Mouse (Mus musculus): Measurements from ENCODE around the gene Cct4. TPM values are rescaled to one million over a fixed set of nuclear protein-coding genes. Genes with fewer than 3 reads are reported as not detected.

Gene Cct4
- polyA plus RNA-seq, 1 experiment from 2014 or later, result 288 TPM

GRCm38 (mm10) chr11:22978711-22979110 lies 11.6 kb upstream of the Cct4 start:
- no peak overlapping the region for H3K9ac ChIP-seq (replicated peaks; ENCODE audit: low read depth, low read length)
- 49% methylated on average over 1 of the region's 1 CpGs for WGBS
- H3K4me3 ChIP-seq (ENCODE audit: low read depth, low read length), result no peak overlapping the region
- H3K27ac ChIP-seq (ENCODE audit: low read length), result no peak overlapping the region
- peaks cover 5% of the 10 kb centered on the region; the same call in 1 of the 2 replicates for H3K36me3 ChIP-seq (ENCODE audit: control insufficient read depth, insufficient read depth, low read length)
- no peaks in the 10 kb centered on the region for H3K9me3 ChIP-seq (ENCODE audit: control insufficient read depth, low read depth, low read length)
- peaks cover 9% of the 10 kb centered on the region; the same call in 1 of the 2 replicates for H3K4me1 ChIP-seq (ENCODE audit: control insufficient read depth, insufficient read depth, low read length)
- H3K4me2 ChIP-seq (replicated peaks; ENCODE audit: low read depth, low read length), result no peak overlapping the region
- no peak for ATAC-seq (ENCODE audit: insufficient number of reproducible peaks, insufficient read depth, low FRiP score, low read depth)
- no peaks in the 10 kb centered on the region for H3K27me3 ChIP-seq (ENCODE audit: control insufficient read depth, insufficient read depth, low read length)

GRCm38 (mm10) chr11:22979221-22979620 lies 11.1 kb upstream of the Cct4 start:
- Histone ChIP-seq H3K27ac (ENCODE audit: low read length) (no peak overlapping the region), H3K27me3 (ENCODE audit: control insufficient read depth, insufficient read depth, low read length) (no peaks in the 10 kb centered on the region), H3K4me1 (ENCODE audit: control insufficient read depth, insufficient read depth, low read length) (peaks cover 9% of the 10 kb centered on the region; the same call in 1 of the 2 replicates), H3K4me2 (replicated peaks; ENCODE audit: low read depth, low read length) (no peak overlapping the region), H3K4me3 (ENCODE audit: low read depth, low read length) (no peak overlapping the region), H3K36me3 (ENCODE audit: control insufficient read depth, insufficient read depth, low read length) (peaks cover 5% of the 10 kb centered on the region; the same call in 1 of the 2 replicates), H3K9ac (replicated peaks; ENCODE audit: low read depth, low read length) (no peak overlapping the region), H3K9me3 (ENCODE audit: control insufficient read depth, low read depth, low read length) (no peaks in the 10 kb centered on the region)
- 81% methylated on average over 1 of the region's 1 CpGs for WGBS
- no peak for ATAC-seq (ENCODE audit: insufficient number of reproducible peaks, insufficient read depth, low FRiP score, low read depth)

- H3K4me2 ChIP-seq (replicated peaks; ENCODE audit: low read depth, low read length), result peak overlapping the region; percentile 73
- H3K36me3 ChIP-seq (ENCODE audit: control insufficient read depth, insufficient read depth, low read length), result peaks cover 5% of the 10 kb centered on the region; the same call in 1 of the 2 replicates
- H3K9ac ChIP-seq (replicated peaks; ENCODE audit: low read depth, low read length), result peak overlapping the region; percentile 61
- 41% methylated on average over 4 of the region's 4 CpGs for WGBS
- ATAC-seq (ENCODE audit: insufficient number of reproducible peaks, insufficient read depth, low FRiP score, low read depth), result no peak
- no peak overlapping the region for H3K27ac ChIP-seq (ENCODE audit: low read length)
- H3K4me3 ChIP-seq (ENCODE audit: low read depth, low read length), result peak overlapping the region; percentile 54
- H3K9me3 ChIP-seq (ENCODE audit: control insufficient read depth, low read depth, low read length), result no peaks in the 10 kb centered on the region
- no peaks in the 10 kb centered on the region for H3K27me3 ChIP-seq (ENCODE audit: control insufficient read depth, insufficient read depth, low read length)
- peaks cover 9% of the 10 kb centered on the region; the same call in 1 of the 2 replicates for H3K4me1 ChIP-seq (ENCODE audit: control insufficient read depth, insufficient read depth, low read length)
Measured at GRCm38 (mm10) chr11:22981041-22981440, 9.3 kb upstream of the Cct4 start.

- no peaks in the 10 kb centered on the region for H3K27me3 ChIP-seq (ENCODE audit: control insufficient read depth, insufficient read depth, low read length)
- peaks cover 9% of the 10 kb centered on the region; the same call in 1 of the 2 replicates for H3K4me1 ChIP-seq (ENCODE audit: control insufficient read depth, insufficient read depth, low read length)
- peak overlapping the region; percentile 61 for H3K9ac ChIP-seq (replicated peaks; ENCODE audit: low read depth, low read length)
- H3K36me3 ChIP-seq (ENCODE audit: control insufficient read depth, insufficient read depth, low read length), result peaks cover 3% of the 10 kb centered on the region; the same call in 1 of the 2 replicates
- no peaks in the 10 kb centered on the region for H3K9me3 ChIP-seq (ENCODE audit: control insufficient read depth, low read depth, low read length)
- H3K4me3 ChIP-seq (ENCODE audit: low read depth, low read length), result peak overlapping the region; percentile 54
- H3K27ac ChIP-seq (ENCODE audit: low read length), result peak overlapping the region; percentile 97; the same call in 1 of the 2 replicates
- 3% methylated on average over 12 of the region's 12 CpGs for whole genome bisulfite sequencing
- peak overlapping the region; percentile 73 for H3K4me2 ChIP-seq (replicated peaks; ENCODE audit: low read depth, low read length)
- peak; percentile 33 for ATAC-seq (ENCODE audit: insufficient number of reproducible peaks, insufficient read depth, low FRiP score, low read depth)
Measured at GRCm38 (mm10) chr11:22981543-22981950, 8.8 kb upstream of the Cct4 start.

GRCm38 (mm10) chr11:22981984-22982757 lies 8.1 kb upstream of the Cct4 start, which contains the start of the genes Gm28048 and Commd1:
Gm28048 (minus strand) TSS chr11:22982090.
Commd1 (minus strand) TSS chr11:22982382.
- peak; percentile 91 for ATAC-seq (ENCODE audit: insufficient number of reproducible peaks, insufficient read depth, low FRiP score, low read depth)
- peak within 1 kb of the TSS; percentile 61 for H3K9ac ChIP-seq (replicated peaks; ENCODE audit: low read depth, low read length)
- H3K36me3 ChIP-seq (ENCODE audit: control insufficient read depth, insufficient read depth, low read length), result no peaks in the 10 kb centered on the region; the same call in 1 of the 2 replicates
- peak within 1 kb of the TSS; percentile 97 for H3K27ac ChIP-seq (ENCODE audit: low read length)
- H3K9me3 ChIP-seq (ENCODE audit: control insufficient read depth, low read depth, low read length), result no peaks in the 10 kb centered on the region
- 4% methylated on average over 42 of the region's 42 CpGs for WGBS
- no peaks in the 10 kb centered on the region for H3K27me3 ChIP-seq (ENCODE audit: control insufficient read depth, insufficient read depth, low read length)
- H3K4me2 ChIP-seq (replicated peaks; ENCODE audit: low read depth, low read length), result peak within 1 kb of the TSS; percentile 73
- peak within 1 kb of the TSS; percentile 54 for H3K4me3 ChIP-seq (ENCODE audit: low read depth, low read length)
- H3K4me1 ChIP-seq (ENCODE audit: control insufficient read depth, insufficient read depth, low read length), result peaks cover 6% of the 10 kb centered on the region; the same call in 1 of the 2 replicates

GRCm38 (mm10) chr11:22982846-22983245 lies 7.5 kb upstream of the Cct4 start:
- H3K27me3 ChIP-seq (ENCODE audit: control insufficient read depth, insufficient read depth, low read length), result no peaks in the 10 kb centered on the region
- 72% methylated on average over 6 of the region's 6 CpGs for WGBS
- H3K9ac ChIP-seq (replicated peaks; ENCODE audit: low read depth, low read length), result no peak overlapping the region
- H3K4me2 ChIP-seq (replicated peaks; ENCODE audit: low read depth, low read length), result no peak overlapping the region
- no peak overlapping the region; the same call in 1 of the 2 replicates for H3K4me3 ChIP-seq (ENCODE audit: low read depth, low read length)
- peaks cover 6% of the 10 kb centered on the region; the same call in 1 of the 2 replicates for H3K4me1 ChIP-seq (ENCODE audit: control insufficient read depth, insufficient read depth, low read length)
- H3K9me3 ChIP-seq (ENCODE audit: control insufficient read depth, low read depth, low read length), result no peaks in the 10 kb centered on the region
- H3K36me3 ChIP-seq (ENCODE audit: control insufficient read depth, insufficient read depth, low read length), result no peaks in the 10 kb centered on the region
- H3K27ac ChIP-seq (ENCODE audit: low read length), result no peak overlapping the region
- no peak for ATAC-seq (ENCODE audit: insufficient number of reproducible peaks, insufficient read depth, low FRiP score, low read depth)

- Histone ChIP-seq H3K9me3 (ENCODE audit: control insufficient read depth, low read depth, low read length) (no peaks in the 10 kb centered on the region), H3K36me3 (ENCODE audit: control insufficient read depth, insufficient read depth, low read length) (no peaks in the 10 kb centered on the region), H3K4me3 (ENCODE audit: low read depth, low read length) (no peak overlapping the region), H3K4me1 (ENCODE audit: control insufficient read depth, insufficient read depth, low read length) (peaks cover 6% of the 10 kb centered on the region; the same call in 1 of the 2 replicates), H3K9ac (replicated peaks; ENCODE audit: low read depth, low read length) (no peak overlapping the region), H3K27ac (ENCODE audit: low read length) (no peak overlapping the region), H3K4me2 (replicated peaks; ENCODE audit: low read depth, low read length) (no peak overlapping the region), H3K27me3 (ENCODE audit: control insufficient read depth, insufficient read depth, low read length) (no peaks in the 10 kb centered on the region)
- no peak for ATAC-seq (ENCODE audit: insufficient number of reproducible peaks, insufficient read depth, low FRiP score, low read depth)
- WGBS, result 77% methylated on average over 3 of the region's 3 CpGs
Measured at GRCm38 (mm10) chr11:22985510-22985909, 4.8 kb upstream of the Cct4 start.

- Histone ChIP-seq H3K27me3 (ENCODE audit: control insufficient read depth, insufficient read depth, low read length) (no peaks in the 10 kb centered on the region), H3K9me3 (ENCODE audit: control insufficient read depth, low read depth, low read length) (no peaks in the 10 kb centered on the region), H3K4me3 (ENCODE audit: low read depth, low read length) (no peak overlapping the region), H3K4me1 (ENCODE audit: control insufficient read depth, insufficient read depth, low read length) (0 out of 2 replicates have a peak, but pooled peaks cover 7% of the 10 kb centered on the region), H3K36me3 (ENCODE audit: control insufficient read depth, insufficient read depth, low read length) (no peaks in the 10 kb centered on the region), H3K9ac (replicated peaks; ENCODE audit: low read depth, low read length) (no peak overlapping the region), H3K4me2 (replicated peaks; ENCODE audit: low read depth, low read length) (no peak overlapping the region), H3K27ac (ENCODE audit: low read length) (no peak overlapping the region)
- no peak for ATAC-seq (ENCODE audit: insufficient number of reproducible peaks, insufficient read depth, low FRiP score, low read depth)
- WGBS, result 37% methylated on average over 2 of the region's 2 CpGs
Measured at GRCm38 (mm10) chr11:22987357-22987756, 3.0 kb upstream of the Cct4 start.
